Mouse (Mus musculus) kidney, adult 2 months (tissue): ENCODE results near the gene G430095P16Rik. TPM values are rescaled to one million over a fixed set of nuclear protein-coding genes. Genes with fewer than 3 reads are reported as not detected.

ENCODE experiments used
- DNase-seq: peaks from one replicate; pipeline ENCODE4 v3.0.0; 2021
- H3K27ac ChIP-seq: fragments of 200-500 bp; 2 replicates; pipeline ENCODE4 v1.5.1; 2012; ENCODE audit warnings: low read depth, low read length, control low read depth, inconsistent platforms; ENCODE audit not compliant: insufficient read depth
- H3K27me3 ChIP-seq: fragments of 200-500 bp; replicated peaks from 2 replicates; pipeline ENCODE4 v1.6.1; 2012; ENCODE audit warnings: mild to moderate bottlenecking, moderate library complexity, low read length, inconsistent platforms; ENCODE audit not compliant: control insufficient read depth, insufficient read depth
- H3K36me3 ChIP-seq: fragments of 200-500 bp; 2 replicates; pipeline ENCODE4 v1.6.1; 2012; ENCODE audit warnings: mild to moderate bottlenecking, moderate library complexity, low read length, inconsistent platforms; ENCODE audit not compliant: control insufficient read depth, insufficient read depth
- H3K4me1 ChIP-seq: fragments of 200-500 bp; 2 replicates; pipeline ENCODE4 v1.6.1; 2011; ENCODE audit warnings: low read length; ENCODE audit not compliant: control insufficient read depth, insufficient read depth
- H3K4me3 ChIP-seq: fragments of 200-500 bp; 2 replicates; pipeline ENCODE4 v1.5.1; 2011; ENCODE audit warnings: mild to moderate bottlenecking, low read depth, low read length, control low read depth; ENCODE audit not compliant: insufficient read depth
- CTCF ChIP-seq: fragments of 200-500 bp; conservative IDR thresholded peaks from 2 replicates; pipeline ENCODE4 v1.5.1; 2011; ENCODE audit warnings: low read depth, mild to moderate bottlenecking, control low read depth, low read length, moderate library complexity, mixed read lengths; ENCODE audit not compliant: insufficient read depth, insufficient read length
- POLR2A ChIP-seq: fragments of 200-500 bp; IDR thresholded peaks from one replicate; pipeline ENCODE4 v1.6.1; 2011; ENCODE audit warnings: low read depth, low read length, control low read depth
- WGBS: fragments of 180-500 bp; shearing (Covaris S2); methylation state at CpG from one replicate; pipeline ENCODE4 v1.1.7; 2018; 5-methylcytosine and 5-hydroxymethylcytosine counted together
- polyA plus RNA-seq: library from polyadenylated mRNA; depleted of rRNA; stranded (reverse); fragments of >200 nt; gene quantifications from 2 replicates; pipeline ENCODE4 v1.2.3, GENCODE M21; 2012

G430095P16Rik gene
- polyA plus RNA-seq, 1 experiment = 0.81 TPM

DNA sequence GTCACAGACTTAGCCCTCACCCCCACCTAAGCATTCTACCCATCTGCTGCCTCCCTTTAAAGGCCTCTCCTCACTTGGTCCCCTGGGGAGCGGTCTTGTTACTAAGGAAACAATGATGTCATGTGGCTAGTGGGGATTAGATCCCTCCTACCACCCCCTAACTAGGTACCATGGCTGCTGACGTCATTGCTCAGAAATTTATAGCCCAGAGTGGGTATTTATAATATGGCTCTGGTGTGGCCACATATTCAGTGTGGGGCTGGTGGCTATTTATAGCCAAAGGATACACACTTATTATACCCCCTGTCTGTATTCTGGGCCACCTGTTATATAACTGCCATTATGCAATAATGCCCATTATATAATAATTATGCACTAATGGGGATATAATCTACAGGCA lies 38.1 kb downstream of the G430095P16Rik start:
- no peak for TF ChIP-seq POLR2A
- no peak for TF ChIP-seq CTCF
- Histone ChIP-seq H3K4me1 (no peaks in the 10 kb centered on the region), H3K36me3 (no peaks in the 10 kb centered on the region), H3K27ac (no peak overlapping the region), H3K4me3 (no peak overlapping the region), H3K27me3 (no peaks in the 10 kb centered on the region)
- 80% methylated on average over 2 of the region's 2 CpGs for WGBS
- DNase-seq = no peak

DNA sequence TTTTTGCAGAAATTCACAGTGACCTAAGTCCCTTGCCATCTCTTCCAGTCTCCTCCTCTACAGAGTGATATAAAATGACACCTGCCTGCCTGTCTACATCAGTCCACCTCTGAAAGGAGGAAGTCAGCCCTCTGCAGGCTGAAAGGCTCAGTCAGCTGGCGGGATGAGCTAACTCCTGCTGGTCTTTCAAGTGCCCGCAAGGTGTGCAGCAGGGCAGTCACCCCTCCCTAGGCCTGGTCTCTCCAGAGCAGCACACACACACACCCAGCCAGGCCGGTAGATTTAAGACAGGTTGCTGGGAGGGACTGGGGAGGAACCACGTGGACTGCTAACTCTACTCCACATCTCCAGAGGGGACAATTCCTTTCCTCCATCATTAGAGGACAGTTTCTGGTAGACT lies 41.3 kb downstream of the G430095P16Rik start:
- no peaks in the 10 kb centered on the region for H3K36me3 ChIP-seq
- no peak for DNase-seq
- H3K4me1 ChIP-seq = no peaks in the 10 kb centered on the region
- H3K4me3 ChIP-seq = no peak overlapping the region
- H3K27me3 ChIP-seq = no peaks in the 10 kb centered on the region
- H3K27ac ChIP-seq = no peak overlapping the region
- TF ChIP-seq CTCF (no peak), POLR2A (no peak)
- WGBS = 57% methylated on average over 4 of the region's 4 CpGs

DNA sequence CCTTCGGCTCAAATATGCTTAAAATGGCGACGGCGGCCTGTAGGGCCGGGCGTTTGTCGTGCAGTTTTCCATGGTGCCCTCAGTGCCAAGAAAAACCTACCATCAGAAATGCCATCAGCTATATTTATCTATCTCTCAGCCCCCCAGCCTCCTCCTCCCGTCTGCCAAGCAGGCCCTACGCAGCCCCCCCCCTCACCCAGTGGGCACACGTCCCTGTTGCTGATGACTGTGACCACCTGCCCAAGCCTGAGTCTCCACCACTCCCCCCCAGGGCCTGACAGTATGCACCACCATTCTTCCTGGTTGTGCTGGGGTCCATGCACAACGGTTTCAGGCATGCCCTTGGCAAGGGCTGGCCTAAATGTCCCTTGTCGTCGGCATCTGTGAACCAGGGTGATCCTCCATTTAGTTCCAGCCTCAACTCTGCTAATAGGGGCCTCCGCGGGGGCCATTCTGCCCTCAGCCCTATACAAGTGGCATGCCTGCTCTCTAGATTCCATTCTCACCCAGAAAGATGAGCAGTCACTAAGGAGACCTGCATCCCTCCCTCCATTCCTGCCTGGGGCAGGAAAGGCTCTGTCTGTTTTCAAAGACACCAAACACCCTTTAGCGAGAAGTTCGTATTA lies 42.2 kb downstream of the G430095P16Rik start:
- WGBS = 88% methylated on average over 17 of the region's 17 CpGs
- H3K27me3 ChIP-seq = no peaks in the 10 kb centered on the region

DNA sequence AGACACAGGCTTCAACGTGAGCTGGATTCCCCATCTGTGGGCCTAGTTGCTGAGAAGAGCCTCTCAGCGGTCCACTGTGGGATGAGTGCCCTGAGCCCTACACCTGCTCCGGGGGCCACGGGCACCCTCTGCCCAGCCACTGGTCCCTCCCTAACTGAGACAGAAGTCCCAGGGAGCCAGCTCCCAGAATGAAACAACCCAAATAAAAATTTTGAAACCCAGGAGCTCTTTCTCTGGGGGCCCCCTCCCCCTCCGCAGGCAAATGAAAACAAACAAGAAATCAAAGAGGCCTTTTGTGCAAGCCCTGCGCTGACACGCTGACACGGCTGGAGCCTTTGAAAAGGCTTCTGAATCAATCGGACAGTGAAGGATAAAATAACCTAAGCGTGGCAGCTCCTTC lies 42.8 kb downstream of the G430095P16Rik start:
- Histone ChIP-seq H3K27ac (no peak overlapping the region), H3K36me3 (no peaks in the 10 kb centered on the region), H3K4me1 (no peaks in the 10 kb centered on the region), H3K4me3 (no peak overlapping the region), H3K27me3 (no peaks in the 10 kb centered on the region)
- 61% methylated on average over 10 of the region's 10 CpGs for WGBS
- DNase-seq = no peak
- TF ChIP-seq CTCF = no peak
- TF ChIP-seq POLR2A = no peak

More for the DNA sequence above, 42.2 kb downstream of the G430095P16Rik start:
- Histone ChIP-seq H3K4me3 (no peak overlapping the region), H3K36me3 (no peaks in the 10 kb centered on the region), H3K4me1 (no peaks in the 10 kb centered on the region), H3K27ac (no peak overlapping the region)
- no peak for TF ChIP-seq POLR2A
- TF ChIP-seq CTCF = no peak
- no peak for DNase-seq

- TF ChIP-seq POLR2A (no peak), CTCF (no peak)
- 79% methylated on average over 9 of the region's 9 CpGs for WGBS
- Histone ChIP-seq H3K27ac (no peak overlapping the region), H3K4me3 (no peak overlapping the region), H3K27me3 (no peaks in the 10 kb centered on the region), H3K4me1 (no peaks in the 10 kb centered on the region), H3K36me3 (no peaks in the 10 kb centered on the region)
- peak; percentile 36 for DNase-seq
Observed at GRCm38 (mm10) chr8:84766422-84766821, 43.6 kb downstream of the G430095P16Rik start.

GRCm38 (mm10) chr8:84767221-84767620 lies 44.4 kb downstream of the G430095P16Rik start:
- TF ChIP-seq POLR2A (no peak), CTCF (no peak)
- Histone ChIP-seq H3K4me3 (no peak overlapping the region), H3K27ac (no peak overlapping the region), H3K27me3 (no peaks in the 10 kb centered on the region), H3K4me1 (peaks cover 3% of the 10 kb centered on the region; the same call in 1 of the 2 replicates), H3K36me3 (no peaks in the 10 kb centered on the region)
- 89% methylated on average over 10 of the region's 10 CpGs for WGBS
- DNase-seq = no peak

DNA sequence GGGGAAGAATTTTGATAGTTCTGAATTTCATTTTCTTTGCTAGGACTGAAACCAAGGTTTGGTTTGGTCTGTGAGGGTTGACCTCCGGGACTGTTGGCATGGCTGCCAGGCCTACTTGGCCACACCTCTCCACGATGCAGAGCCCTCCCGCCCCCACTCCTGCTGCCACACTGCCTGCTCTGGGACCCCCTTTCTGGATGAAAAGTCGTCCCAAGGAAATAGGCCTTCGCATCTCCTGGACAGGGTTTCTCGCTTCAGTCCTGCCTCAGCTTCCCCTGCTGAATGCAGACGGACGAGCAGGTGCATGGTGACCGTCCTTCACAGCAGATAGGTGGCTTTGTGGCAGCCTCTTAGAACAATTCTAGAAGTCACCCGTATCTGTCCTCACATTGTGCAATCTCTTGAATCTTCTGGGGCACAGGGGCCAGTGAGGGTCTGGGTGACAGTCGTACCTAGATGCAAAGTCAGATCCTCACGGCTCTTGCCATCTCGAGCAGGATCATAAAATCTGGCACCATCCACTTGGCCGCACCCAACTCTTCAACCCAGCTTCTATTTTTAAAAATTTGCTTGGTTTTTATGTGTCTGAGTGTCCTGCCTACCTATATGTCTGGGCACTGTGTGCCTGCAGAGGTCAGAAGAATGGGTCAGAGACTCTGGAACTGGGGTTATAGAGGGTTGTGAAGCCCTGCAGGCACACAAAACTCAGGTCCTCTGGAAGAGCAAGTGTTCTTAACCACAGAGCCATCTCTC lies 45.7 kb downstream of the G430095P16Rik start:
- no peak for TF ChIP-seq POLR2A
- Histone ChIP-seq H3K4me1 (peaks cover 8% of the 10 kb centered on the region), H3K27ac (no peak overlapping the region)

More for the DNA sequence above, 45.7 kb downstream of the G430095P16Rik start:
- H3K36me3 ChIP-seq = no peaks in the 10 kb centered on the region
- no peaks in the 10 kb centered on the region for H3K27me3 ChIP-seq
- WGBS = 94% methylated on average over 14 of the region's 14 CpGs
- DNase-seq = no peak
- H3K4me3 ChIP-seq = no peak overlapping the region
